Mouse (Mus musculus) Patski (cell line): ENCODE measurements around the gene Acvr1b. TPM values are rescaled to one million over a fixed set of nuclear protein-coding genes. Genes with fewer than 3 reads are reported as not detected.

Experiments used
- ATAC-seq: fragments of 100-300 bp; one replicate; pipeline ENCODE4 v1.8.0; 2021
- CTCF ChIA-PET: fragments of 350-600 bp; sonication (Branson Sonifier 250); formaldehyde crosslinking; loops from one replicate; lab custom pipeline; 2022; ENCODE audit warnings: inconsistent platforms; lab: Charles Lee
- POLR2A ChIA-PET: fragments of 350-600 bp; sonication (Branson Sonifier 250); formaldehyde crosslinking; loops from one replicate; lab custom pipeline; 2022; ENCODE audit warnings: antibody characterized with exemption, inconsistent platforms; lab: Charles Lee
- DNase-seq: peaks from one replicate; pipeline ENCODE4 v3.0.0-alpha.2; 2011; ENCODE audit warnings: low read depth, low spot score
- H3K27me3 ChIP-seq: fragments of 371-371 bp; one replicate; pipeline ENCODE4 v1.5.1; 2021
- CTCF ChIP-seq: fragments of 100-300 bp; IDR thresholded peaks from one replicate; pipeline ENCODE4 v1.5.1; 2021
- in situ Hi-C: fragments of 300-500 bp; cut with MboI; formaldehyde crosslinking; loops from 3 replicates; pipeline ENCODE4 v1.11.1; 2018; ENCODE audit warnings: low pct_unique_long_range_greater_than_20kb, mixed read lengths
- polyA plus RNA-seq: library from polyadenylated mRNA; unstranded; gene quantifications from one replicate; pipeline ENCODE4 v1.2.3, GENCODE M21; 2021

Gene Acvr1b
- polyA plus RNA-seq, 1 experiment from 2014 or later: 31.1 TPM

GRCm38 (mm10) chr15:101204781-101205180 is 30.9 kb downstream of the Acvr1b start:
- ChIA-PET CTCF (no interaction called here), POLR2A (no interaction called here)
- no peak for TF ChIP-seq CTCF
- no peak for ATAC-seq
- H3K27me3 ChIP-seq: no peaks in the 10 kb centered on the region
- in situ Hi-C loops: no loop called here
- DNase-seq: no peak

- peak; percentile 85 for TF ChIP-seq CTCF
- CTCF ChIA-PET: interaction anchor here (0.6 to 4.1 kb wide), 6 partner anchors 9 to 27 kb away, joined by 3 to 28 read pairs (median 7); no protein-coding TSS in a partner anchor
These were observed 36.4 kb downstream of the Acvr1b start for GRCm38 (mm10) chr15:101210228-101210627.

GRCm38 (mm10) chr15:101210998-101211613 is 37.2 kb downstream of the Acvr1b start:
- CTCF ChIA-PET: interaction anchor here (0.6 to 4.1 kb wide), 6 partner anchors 8 to 26 kb away, joined by 3 to 28 read pairs (median 7); no protein-coding TSS in a partner anchor
- ATAC-seq (no peak), DNase-seq (no peak)
- no peaks in the 10 kb centered on the region for H3K27me3 ChIP-seq
- TF ChIP-seq CTCF: no peak
- in situ Hi-C loops: no loop called here
- POLR2A ChIA-PET: no interaction called here

More at GRCm38 (mm10) chr15:101210228-101210627, 36.4 kb downstream of the Acvr1b start:
- DNase-seq: no peak
- ATAC-seq: no peak
- POLR2A ChIA-PET: no interaction called here
- in situ Hi-C loops: no loop called here
- H3K27me3 ChIP-seq: no peaks in the 10 kb centered on the region

- CTCF ChIA-PET: interaction anchor here (0.7 to 1.3 kb wide), 3 partner anchors 9 to 28 kb away, joined by 3 to 7 read pairs (median 4); no protein-coding TSS in a partner anchor
- POLR2A ChIA-PET: interaction anchor here (0.5 to 0.8 kb wide), 2 partner anchors 10 to 23 kb away, joined by 3 to 5 read pairs; no protein-coding TSS in a partner anchor
- no peak for TF ChIP-seq CTCF
- in situ Hi-C loops: no loop called here
- ATAC-seq (peak; percentile 46), DNase-seq (no peak)
- H3K27me3 ChIP-seq: no peaks in the 10 kb centered on the region
These were observed 38.6 kb downstream of the Acvr1b start for GRCm38 (mm10) chr15:101212435-101212834.

- ChIA-PET POLR2A (no interaction called here), CTCF (interaction anchor here (1.0 to 1.2 kb wide), 2 partner anchors 19 to 22 kb away, joined by 3 read pairs; no protein-coding TSS in a partner anchor)
- ATAC-seq (no peak), DNase-seq (no peak)
- TF ChIP-seq CTCF: no peak
- no peaks in the 10 kb centered on the region for H3K27me3 ChIP-seq
- in situ Hi-C loops: no loop called here
These were observed 41.3 kb downstream of the Acvr1b start for GRCm38 (mm10) chr15:101215136-101215535.

- TF ChIP-seq CTCF: no peak
- CTCF ChIA-PET: interaction anchor here (0.7 to 1.6 kb wide), 3 partner anchors 22 to 68 kb away, joined by 3 to 4 read pairs (median 4); no protein-coding TSS in a partner anchor
- ATAC-seq (no peak), DNase-seq (no peak)
- in situ Hi-C loops: no loop called here
- POLR2A ChIA-PET: no interaction called here
- H3K27me3 ChIP-seq: no peaks in the 10 kb centered on the region
These were observed 42.2 kb downstream of the Acvr1b start for GRCm38 (mm10) chr15:101216036-101216435.

GRCm38 (mm10) chr15:101220905-101221297 is 47.0 kb downstream of the Acvr1b start:
- no peak for TF ChIP-seq CTCF
- H3K27me3 ChIP-seq: no peaks in the 10 kb centered on the region
- in situ Hi-C loops: no loop called here
- POLR2A ChIA-PET: interaction anchor here (1.5 to 3.8 kb wide), 2 partner anchors 16 to 62 kb away, joined by 8 to 29 read pairs; partner anchors contain the start of gene Atg101
- no peak for ATAC-seq
- DNase-seq: no peak
- CTCF ChIA-PET: interaction anchor here (0.8 to 8.2 kb wide), 14 partner anchors 8 to 94 kb away, joined by 3 to 92 read pairs (median 6); partner anchors contain the start of gene Atg101

- H3K27me3 ChIP-seq: no peaks in the 10 kb centered on the region
- peak; percentile 61 for ATAC-seq
- DNase-seq: peak; percentile 71
- no peak for TF ChIP-seq CTCF
- CTCF ChIA-PET: interaction anchor here (0.7 to 8.2 kb wide), 17 partner anchors 9 to 93 kb away, joined by 3 to 92 read pairs (median 5); partner anchors contain the start of gene Atg101
- POLR2A ChIA-PET: interaction anchor here (0.6 to 3.8 kb wide), 5 partner anchors 8 to 62 kb away, joined by 4 to 29 read pairs (median 5); partner anchors contain the start of gene Atg101
- in situ Hi-C loops: no loop called here
These were observed 47.6 kb downstream of the Acvr1b start for GRCm38 (mm10) chr15:101221298-101222104.

GRCm38 (mm10) chr15:101222897-101223482 is 49.1 kb downstream of the Acvr1b start:
- DNase-seq (no peak), ATAC-seq (no peak)
- ChIA-PET CTCF (interaction anchor here (1.8 to 8.2 kb wide), 3 partner anchors 10 to 13 kb away, joined by 4 to 92 read pairs (median 28); no protein-coding TSS in a partner anchor), POLR2A (interaction anchor here (0.6 to 3.8 kb wide), 3 partner anchors 14 to 53 kb away, joined by 3 to 29 read pairs (median 4); no protein-coding TSS in a partner anchor)
- in situ Hi-C loops: no loop called here
- no peak for TF ChIP-seq CTCF
- H3K27me3 ChIP-seq: no peaks in the 10 kb centered on the region
